In the genomic region with DNA sequence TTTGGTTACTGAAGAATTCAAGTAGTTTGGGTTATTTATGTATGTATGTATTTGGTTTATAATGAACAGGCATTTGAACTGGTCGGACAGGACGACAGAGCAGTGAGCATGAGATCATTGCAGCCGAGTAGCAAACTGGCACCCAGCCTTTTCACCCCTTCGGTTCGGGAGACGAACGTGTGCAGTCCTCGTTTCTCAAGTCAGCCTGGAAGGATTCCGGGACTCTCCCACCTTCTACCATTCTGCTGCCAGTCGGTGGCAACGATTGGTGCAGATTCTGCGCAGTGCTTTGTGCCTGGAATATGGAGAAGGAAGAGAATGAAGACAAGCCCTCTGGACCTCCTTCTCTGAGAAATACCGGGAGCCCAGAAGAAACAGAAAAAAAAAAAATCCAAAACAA, we compare ENCODE assay signal across 9 mouse cellular contexts. TPM values are rescaled to one million over a fixed set of nuclear protein-coding genes. Genes with fewer than 3 reads are reported as not detected.
DNase-seq lines count a peak whose midpoint lies in the region; ATAC-seq lines count a peak whose summit lies in the region.
"Had no signal": no experiment of that assay in that cellular context is flagged by ENCODE, and none has a peak within 500 bp of the region (broad histone marks: within the 10 kb centered on the region; RNA-seq: fewer than 3 reads in every experiment).

No protein-coding gene starts in this region.

- peak; percentile 69 for DNase-seq in adrenal gland, postnatal 10 days
- peak; percentile 83 for DNase-seq in cerebellum, adult 8-10 months
- peak; percentile 71 to 75 for DNase-seq in gastrocnemius, adult 8-10 months (ENCODE audit: low spot score in 2 of 2)
- DNase-seq in lung, adult 18-20 months = peak; percentile 36 to 52
- DNase-seq in right cerebral cortex, adult 2 months (ENCODE audit: low spot score in 2 of 2) = peak; percentile 77 to 81
- no peak for DNase-seq in yolk sac, embryonic 10.5 days (ENCODE audit: low spot score)
- DNase-seq in spleen, postnatal 36 days (ENCODE audit: low spot score in 2 of 2) = no peak
- DNase-seq: liver, embryonic 13.5 days had no signal

- H3K9ac ChIP-seq in kidney, embryonic 16.5 days (replicated peaks; ENCODE audit: low read length) = no peak overlapping the region; the same call in 1 of the 2 replicates
- H3K9ac ChIP-seq: liver, embryonic 13.5 days had no signal

- H3K4me2 ChIP-seq in kidney, embryonic 16.5 days (replicated peaks; ENCODE audit: low read depth, low read length) = peak overlapping the region; percentile 16; the same call in 1 of the 2 replicates
- H3K4me2 ChIP-seq: liver, embryonic 13.5 days had no signal

- WGBS in kidney, embryonic 16.5 days = 69% methylated on average over 13 of the region's 13 CpGs

- H3K36me3 ChIP-seq in kidney, embryonic 16.5 days (ENCODE audit: insufficient read depth, low read length) = no peaks in the 10 kb centered on the region
- H3K36me3 ChIP-seq: liver, embryonic 13.5 days had no signal

- no peak for ATAC-seq in kidney, embryonic 16.5 days (ENCODE audit: low FRiP score, low TSS enrichment)

- no peak overlapping the region for H3K4me3 ChIP-seq in kidney, embryonic 16.5 days (ENCODE audit: low read length)
- H3K4me3 ChIP-seq: liver, embryonic 13.5 days had no signal

- H3K27me3 ChIP-seq in kidney, embryonic 16.5 days (ENCODE audit: insufficient read depth, low read length) = no peaks in the 10 kb centered on the region
- H3K27me3 ChIP-seq: liver, embryonic 13.5 days had no signal

- H3K27ac ChIP-seq in kidney, embryonic 16.5 days (ENCODE audit: low read length) = no peak overlapping the region
- H3K27ac ChIP-seq: liver, embryonic 13.5 days had no signal

- H3K9me3 ChIP-seq in kidney, embryonic 16.5 days (ENCODE audit: low read length) = no peaks in the 10 kb centered on the region
- H3K9me3 ChIP-seq: liver, embryonic 13.5 days had no signal

- peaks cover 9% of the 10 kb centered on the region; the same call in 1 of the 2 replicates for H3K4me1 ChIP-seq in kidney, embryonic 16.5 days (ENCODE audit: insufficient read depth, low read length)
- H3K4me1 ChIP-seq: liver, embryonic 13.5 days had no signal

RNA-seq across cellular contexts. Expression of a gene that starts 7.3 kb away (rescaled TPM):
- total RNA-seq in adrenal gland, postnatal 10 days (2021) = not detected
- not detected for total RNA-seq in gastrocnemius, adult 8-10 months (2022)
- not detected in 2 replicates for polyA plus RNA-seq in kidney, embryonic 16.5 days (2015; fragmentation: Nextera tagmentation; extraction: Ambion mirVana)
- polyA plus RNA-seq: liver, embryonic 13.5 days had no signal

Comparison
In these comparisons a context has a peak if more than half of its experiments do, and no peak if none do; other contexts are left out.
1. DNase-seq: peak in adrenal gland, postnatal 10 days (single experiment), cerebellum, adult 8-10 months (single experiment), gastrocnemius, adult 8-10 months (2 of 2), lung, adult 18-20 months (2 of 2) and right cerebral cortex, adult 2 months (2 of 2); none in yolk sac, embryonic 10.5 days (single experiment) and spleen, postnatal 36 days (0 of 2).